Mouse (Mus musculus) neural tube, embryonic 14.5 days (tissue): ENCODE data around the gene Cnot6. TPM values are rescaled to one million over a fixed set of nuclear protein-coding genes. Genes with fewer than 3 reads are reported as not detected.
A peak's percentile ranks its signal among the peaks of the same experiment; 100 is the strongest.

Experiments
- ATAC-seq: fragments of 200-750 bp; cut with Nextera tagmentation; 2 replicates; pipeline ENCODE4 v1.8.0; 2017; ENCODE audit warnings: low read depth, mild to moderate bottlenecking, moderate TSS enrichment, moderate library complexity
- H3K27ac ChIP-seq: fragments of 300-500 bp; sonication (generic); 2 replicates; pipeline ENCODE4 v1.5.1; 2014; ENCODE audit warnings: low read depth, mild to moderate bottlenecking, control low read depth, low read length, moderate library complexity, mixed read lengths
- H3K27me3 ChIP-seq: fragments of 300-500 bp; sonication (generic); 2 replicates; pipeline ENCODE4 v1.6.1; 2014; ENCODE audit warnings: low read length; ENCODE audit not compliant: control insufficient read depth, insufficient read depth
- H3K36me3 ChIP-seq: fragments of 300-500 bp; sonication (generic); 2 replicates; pipeline ENCODE4 v1.6.1; 2014; ENCODE audit warnings: low read length, mixed read lengths; ENCODE audit not compliant: control insufficient read depth, insufficient read depth
- H3K4me1 ChIP-seq: fragments of 300-500 bp; sonication (generic); 2 replicates; pipeline ENCODE4 v1.6.1; 2014; ENCODE audit warnings: low read length; ENCODE audit not compliant: control insufficient read depth, insufficient read depth
- H3K4me2 ChIP-seq: fragments of 300-500 bp; sonication (generic); 2 replicates; pipeline ENCODE4 v1.6.1; 2014; ENCODE audit warnings: mild to moderate bottlenecking, low read depth, low read length, control low read depth
- H3K4me3 ChIP-seq: fragments of 300-500 bp; sonication (generic); 2 replicates; pipeline ENCODE4 v1.5.1; 2014; ENCODE audit warnings: low read depth, low read length, control low read depth, mixed read lengths
- H3K9ac ChIP-seq: fragments of 300-500 bp; sonication (generic); replicated peaks from 2 replicates; pipeline ENCODE4 v1.6.1; 2014; ENCODE audit warnings: low read depth, mild to moderate bottlenecking, control low read depth, low read length, mixed read lengths
- H3K9me3 ChIP-seq: fragments of 300-500 bp; sonication (generic); 2 replicates; pipeline ENCODE4 v1.6.1; 2016; ENCODE audit warnings: low read length; ENCODE audit not compliant: control insufficient read depth
- WGBS: fragments of 180-500 bp; shearing (Covaris S2); extraction: QIAGEN DNeasy Blood & Tissue Kit; methylation state at CpG from one replicate; pipeline ENCODE4 v1.1.7; 2014; 5-methylcytosine and 5-hydroxymethylcytosine counted together
- polyA plus RNA-seq: library from polyadenylated mRNA; unstranded; fragments of >200 nt; fragmentation: Nextera tagmentation; extraction: Ambion mirVana; gene quantifications from 2 replicates; pipeline ENCODE4 v1.2.1, GENCODE M21; 2014

Gene Cnot6
- polyA plus RNA-seq, 1 experiment from 2014 or later: 38.6 TPM

DNA sequence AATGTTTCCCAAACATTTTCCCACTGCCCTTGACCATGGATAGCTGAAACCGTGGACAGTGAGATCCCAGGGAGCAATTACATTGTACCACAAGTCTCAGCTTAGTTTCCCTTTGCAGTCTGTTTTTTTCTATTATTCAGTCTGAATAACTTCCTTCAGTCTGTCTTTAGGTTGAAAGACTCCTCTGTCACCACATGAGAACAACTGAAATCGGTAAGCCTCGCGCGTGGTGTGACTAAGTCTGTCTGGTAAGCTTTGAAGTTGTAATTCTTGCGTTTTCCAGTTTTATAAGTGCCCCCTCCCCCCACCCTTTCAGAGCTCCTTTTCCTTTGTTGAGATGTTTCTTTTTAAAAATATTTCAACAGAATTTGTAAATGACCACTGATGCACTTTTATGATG is 10.2 kb upstream of the Cnot6 start:
- H3K4me3 ChIP-seq: no peak overlapping the region
- 74% methylated on average over 6 of the region's 6 CpGs for WGBS
- no peaks in the 10 kb centered on the region for H3K36me3 ChIP-seq
- no peak overlapping the region for H3K9ac ChIP-seq
- no peaks in the 10 kb centered on the region for H3K4me1 ChIP-seq
- H3K4me2 ChIP-seq: no peak overlapping the region
- H3K9me3 ChIP-seq: no peaks in the 10 kb centered on the region
- ATAC-seq: no peak
- H3K27me3 ChIP-seq: no peaks in the 10 kb centered on the region
- no peak overlapping the region for H3K27ac ChIP-seq

DNA sequence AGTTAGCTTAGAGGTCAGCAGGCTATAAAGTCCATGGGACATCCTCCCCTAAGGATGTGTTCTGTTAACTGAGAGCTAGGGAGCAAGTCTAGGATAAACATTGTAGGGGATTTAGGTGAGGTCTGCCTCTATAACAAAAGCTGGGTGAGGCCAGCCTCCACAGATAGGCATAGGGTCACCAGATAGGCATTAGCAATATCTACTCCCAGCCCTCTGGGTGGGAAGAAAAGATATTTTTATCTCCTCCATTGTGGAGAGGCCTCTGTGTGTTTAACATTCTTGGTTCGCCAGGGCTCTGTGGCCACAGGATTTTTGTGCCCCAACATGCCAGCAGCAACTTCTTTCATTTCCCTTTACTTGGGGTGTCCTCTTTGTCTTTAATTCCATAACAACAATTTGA is 8.8 kb upstream of the Cnot6 start:
- no peak overlapping the region for H3K4me2 ChIP-seq
- H3K9ac ChIP-seq: no peak overlapping the region
- no peak for ATAC-seq
- WGBS: 89% methylated on average over 1 of the region's 1 CpGs
- H3K27ac ChIP-seq: no peak overlapping the region
- no peaks in the 10 kb centered on the region for H3K27me3 ChIP-seq
- H3K9me3 ChIP-seq: no peaks in the 10 kb centered on the region
- no peaks in the 10 kb centered on the region for H3K4me1 ChIP-seq
- H3K4me3 ChIP-seq: no peak overlapping the region
- no peaks in the 10 kb centered on the region for H3K36me3 ChIP-seq

DNA sequence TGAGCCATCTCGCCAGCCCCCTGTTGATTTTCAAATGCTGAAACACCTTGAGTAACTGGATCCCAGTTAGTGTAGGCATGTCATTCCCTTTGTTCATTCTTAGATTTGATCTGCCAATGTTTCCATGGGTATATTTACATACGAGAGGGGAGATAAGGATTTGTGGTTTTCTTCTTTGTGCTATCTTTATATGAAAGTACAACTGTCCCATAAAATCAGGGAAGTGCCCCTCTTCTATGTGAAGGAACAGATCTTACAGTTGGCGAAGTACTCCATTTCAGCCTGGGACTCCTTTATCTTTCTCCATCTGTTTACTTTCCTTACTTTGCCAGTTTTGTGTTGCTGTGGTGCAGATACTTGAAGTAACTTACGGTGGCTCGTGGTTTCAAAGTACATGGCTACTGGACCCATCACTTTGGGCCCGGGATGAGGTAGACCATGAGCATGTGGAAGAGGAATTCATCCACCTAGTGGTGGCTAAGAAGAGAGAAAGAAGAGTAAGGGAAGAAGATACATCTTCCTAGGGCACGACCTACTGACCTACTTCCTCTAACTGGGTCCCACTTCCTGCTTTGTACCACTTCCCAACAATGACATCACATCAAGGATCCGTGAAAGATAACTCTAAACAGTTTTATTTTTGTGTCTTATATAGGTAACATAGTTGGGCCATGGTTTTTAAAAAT is 7.1 kb upstream of the Cnot6 start:
- Histone ChIP-seq H3K9ac (no peak overlapping the region), H3K27ac (no peak overlapping the region), H3K4me3 (no peak overlapping the region), H3K9me3 (no peaks in the 10 kb centered on the region), H3K36me3 (no peaks in the 10 kb centered on the region), H3K27me3 (no peaks in the 10 kb centered on the region), H3K4me1 (no peaks in the 10 kb centered on the region), H3K4me2 (no peak overlapping the region)
- no peak for ATAC-seq
- 90% methylated on average over 8 of the region's 8 CpGs for WGBS

DNA sequence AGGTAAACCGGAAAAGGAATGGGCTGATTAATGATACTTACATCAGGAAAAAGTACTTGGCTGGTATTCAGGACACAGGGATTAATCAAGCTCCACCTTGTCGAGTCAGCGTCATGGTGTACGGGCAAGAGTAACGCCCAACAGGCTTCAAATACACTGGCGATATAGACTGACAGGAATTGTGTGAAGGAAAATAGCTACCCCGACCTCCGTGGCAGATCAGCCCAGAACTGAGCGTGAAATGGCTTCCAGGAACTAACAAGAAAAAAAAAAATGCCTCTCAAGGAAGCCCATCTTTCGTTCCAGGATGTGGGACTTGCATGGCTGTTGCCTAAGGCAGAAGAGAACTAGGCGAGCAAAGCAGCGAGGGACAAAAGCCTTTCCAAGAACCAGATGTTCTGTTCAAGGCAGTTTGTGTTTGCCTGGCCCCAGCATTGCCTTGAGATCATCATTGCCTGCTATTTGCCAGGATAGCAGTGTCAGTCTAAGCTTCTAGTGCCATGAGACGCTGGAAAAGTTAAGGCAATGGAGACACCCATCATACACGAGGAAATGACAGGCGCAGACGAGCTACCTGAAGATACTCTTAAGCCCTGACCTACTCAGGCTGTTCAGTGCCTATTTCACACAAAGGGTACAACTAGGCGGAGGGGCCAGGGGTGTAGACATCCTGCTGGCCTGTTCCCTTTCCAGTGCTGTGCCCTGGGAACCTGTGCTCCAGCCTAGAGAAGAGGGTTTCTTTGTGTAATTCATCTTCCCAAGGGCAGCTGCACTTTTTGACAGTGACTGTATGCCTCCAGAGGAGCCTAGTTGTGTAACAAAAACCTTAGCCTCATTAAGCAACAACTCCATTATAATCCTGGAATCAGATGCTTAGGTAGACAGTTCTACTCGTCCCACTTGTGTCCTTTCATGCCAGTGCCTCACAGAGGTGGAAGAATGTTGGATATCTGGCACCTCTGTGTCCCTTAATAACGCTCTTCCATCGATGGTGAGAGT is 1.1 kb upstream of the Cnot6 start:
- Histone ChIP-seq H3K4me1 (peaks cover 20% of the 10 kb centered on the region), H3K36me3 (no peaks in the 10 kb centered on the region), H3K27ac (peak overlapping the region; percentile 52), H3K4me3 (peak overlapping the region; percentile 96), H3K9ac (peak overlapping the region; percentile 22; the same call in 1 of the 2 replicates), H3K27me3 (peaks cover 4% of the 10 kb centered on the region; the same call in 1 of the 2 replicates), H3K4me2 (peak overlapping the region; percentile 83), H3K9me3 (no peaks in the 10 kb centered on the region)
- 31% methylated on average over 20 of the region's 20 CpGs for WGBS
- peak; percentile 23 for ATAC-seq

DNA sequence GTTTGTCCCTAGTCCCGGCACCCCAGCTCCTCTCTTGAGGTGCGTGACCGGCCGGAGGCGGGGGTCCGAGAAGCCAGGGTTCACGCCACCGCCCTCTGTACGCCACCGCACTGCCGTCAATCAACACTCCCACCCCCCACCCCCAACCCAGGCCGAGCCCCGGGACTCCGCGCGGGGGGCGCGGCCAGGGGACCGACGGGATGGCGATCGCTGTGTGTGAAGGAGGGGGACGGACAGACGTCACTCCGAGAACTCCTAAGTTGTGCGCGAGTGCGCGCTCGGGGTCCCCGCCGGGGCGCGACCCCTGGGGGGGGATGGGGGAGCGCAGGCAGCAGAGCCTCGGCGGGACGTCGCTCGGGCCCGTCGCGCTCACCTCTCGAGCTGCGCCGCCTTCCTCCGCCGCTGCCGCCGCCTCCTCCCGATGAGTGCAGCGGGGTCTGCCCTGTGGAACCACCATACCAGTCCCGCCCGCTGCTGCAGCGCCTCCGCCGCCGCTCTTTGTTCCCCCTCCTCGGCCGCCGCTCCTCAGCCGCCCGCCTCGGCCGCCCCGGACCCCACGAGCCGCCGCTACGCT is 455 bp downstream of the Cnot6 start:
- under 1% methylated on average over 55 of the region's 70 CpGs for WGBS

DNA sequence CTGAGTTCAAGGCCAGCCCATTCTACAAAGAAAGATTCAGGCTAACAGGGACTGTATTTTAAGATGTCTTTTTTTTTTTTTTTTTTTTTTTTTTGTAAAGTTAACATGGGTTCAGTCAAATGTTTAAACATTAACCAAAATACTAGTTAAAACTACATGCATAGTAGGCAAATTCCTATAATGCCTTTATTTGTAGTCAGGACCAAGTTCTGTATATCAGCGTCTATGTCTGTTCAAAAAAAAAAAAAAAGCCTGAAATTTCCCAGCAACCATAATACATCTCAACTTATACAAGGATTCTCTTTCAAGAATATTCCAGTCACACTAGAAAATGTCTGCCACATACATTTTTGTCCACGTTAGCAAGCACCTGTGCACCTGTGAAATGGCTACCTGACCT is 1.9 kb downstream of the Cnot6 start:
- no peak overlapping the region for H3K27ac ChIP-seq
- peak overlapping the region; percentile 62 for H3K4me2 ChIP-seq
- no peak for ATAC-seq
- H3K9me3 ChIP-seq: no peaks in the 10 kb centered on the region
- peaks cover 3% of the 10 kb centered on the region; the same call in 1 of the 2 replicates for H3K36me3 ChIP-seq
- H3K4me1 ChIP-seq: peaks cover 20% of the 10 kb centered on the region
- 74% methylated on average over 2 of the region's 2 CpGs for WGBS
- H3K4me3 ChIP-seq: peak overlapping the region; percentile 96
- H3K27me3 ChIP-seq: peaks cover 4% of the 10 kb centered on the region; the same call in 1 of the 2 replicates
- H3K9ac ChIP-seq: no peak overlapping the region

More for the DNA sequence above, 455 bp downstream of the Cnot6 start:
- Histone ChIP-seq H3K27ac (peak overlapping the region; percentile 95), H3K9ac (peak overlapping the region; percentile 97), H3K27me3 (peaks cover 4% of the 10 kb centered on the region; the same call in 1 of the 2 replicates), H3K4me3 (peak overlapping the region; percentile 96), H3K4me2 (peak overlapping the region; percentile 62), H3K4me1 (peaks cover 20% of the 10 kb centered on the region), H3K9me3 (no peaks in the 10 kb centered on the region), H3K36me3 (no peaks in the 10 kb centered on the region)
- ATAC-seq: peak; percentile 76

DNA sequence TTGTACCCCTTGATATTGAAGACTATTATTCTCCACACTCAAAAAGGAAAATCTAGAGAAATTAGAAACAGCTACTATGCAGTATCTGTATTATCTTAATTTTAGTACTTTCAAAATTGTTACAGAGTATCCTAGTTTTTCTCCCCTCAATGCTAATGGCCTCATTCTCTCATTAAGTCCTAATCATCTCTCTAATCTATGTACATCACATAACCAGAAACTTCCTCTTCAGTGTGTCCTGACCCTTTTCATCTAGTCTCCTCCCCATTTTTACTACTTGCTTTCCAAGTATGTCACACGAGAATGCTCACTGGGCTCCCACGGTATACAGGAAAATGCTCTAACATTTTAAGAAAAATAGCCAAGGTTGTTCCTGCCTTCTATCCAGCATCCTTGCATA is 4.7 kb downstream of the Cnot6 start:
- Histone ChIP-seq H3K36me3 (peaks cover 3% of the 10 kb centered on the region; the same call in 1 of the 2 replicates), H3K9me3 (no peaks in the 10 kb centered on the region), H3K9ac (no peak overlapping the region), H3K4me2 (no peak overlapping the region), H3K4me3 (no peak overlapping the region), H3K27me3 (peaks cover 4% of the 10 kb centered on the region; the same call in 1 of the 2 replicates), H3K4me1 (peaks cover 14% of the 10 kb centered on the region), H3K27ac (no peak overlapping the region)
- ATAC-seq: no peak
- WGBS: 85% methylated on average over 2 of the region's 2 CpGs

DNA sequence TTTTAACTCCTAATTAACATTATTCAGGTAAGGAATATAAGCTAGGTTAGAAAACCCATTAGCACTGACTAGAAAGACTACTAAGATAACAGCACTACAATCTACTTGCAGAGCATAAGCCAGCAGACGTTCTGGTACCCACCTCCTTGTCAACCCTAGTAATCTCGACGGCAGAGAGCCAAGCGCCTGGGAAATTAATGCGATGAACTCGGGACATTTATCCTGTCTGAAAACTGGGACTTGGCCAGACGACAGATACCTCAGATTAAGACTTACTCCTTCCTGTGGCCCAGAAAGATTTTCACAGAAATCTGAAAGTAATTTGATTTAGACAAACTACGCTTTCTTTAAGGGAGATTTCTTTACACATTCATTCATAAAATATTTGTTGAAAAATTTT is 7.7 kb downstream of the Cnot6 start:
- WGBS: 91% methylated on average over 8 of the region's 8 CpGs
- no peaks in the 10 kb centered on the region for H3K27me3 ChIP-seq
- no peak overlapping the region for H3K9ac ChIP-seq
- no peak overlapping the region for H3K4me3 ChIP-seq
- H3K36me3 ChIP-seq: peaks cover 15% of the 10 kb centered on the region
- no peak for ATAC-seq
- H3K27ac ChIP-seq: no peak overlapping the region
- 0 out of 2 replicates have a peak, but pooled peaks cover 3% of the 10 kb centered on the region for H3K4me1 ChIP-seq
- no peak overlapping the region for H3K4me2 ChIP-seq
- no peaks in the 10 kb centered on the region for H3K9me3 ChIP-seq
